Mouse (Mus musculus): Measurements from ENCODE around the gene Rasd1. TPM values are rescaled to one million over a fixed set of nuclear protein-coding genes. Genes with fewer than 3 reads are reported as not detected.
A peak's percentile ranks its signal among the peaks of the same experiment; 100 is the strongest.

Rasd1 gene
- total and polyA plus RNA-seq, 3 experiments: 0.06 TPM; not detected in 2

- TF ChIP-seq GABPA (IDR thresholded peaks at IDR 0.05; ENCODE audit: low read depth, low read length) (no peak), JUND (IDR thresholded peaks at IDR 0.05; ENCODE audit: low read depth, low read length) (no peak), ELF1 (IDR thresholded peaks at IDR 0.05; ENCODE audit: low read depth, low read length) (no peak)
These were observed 720 bp upstream of the Rasd1 start (continued) for GRCm38 (mm10) chr11:59965227-59966101.

DNA sequence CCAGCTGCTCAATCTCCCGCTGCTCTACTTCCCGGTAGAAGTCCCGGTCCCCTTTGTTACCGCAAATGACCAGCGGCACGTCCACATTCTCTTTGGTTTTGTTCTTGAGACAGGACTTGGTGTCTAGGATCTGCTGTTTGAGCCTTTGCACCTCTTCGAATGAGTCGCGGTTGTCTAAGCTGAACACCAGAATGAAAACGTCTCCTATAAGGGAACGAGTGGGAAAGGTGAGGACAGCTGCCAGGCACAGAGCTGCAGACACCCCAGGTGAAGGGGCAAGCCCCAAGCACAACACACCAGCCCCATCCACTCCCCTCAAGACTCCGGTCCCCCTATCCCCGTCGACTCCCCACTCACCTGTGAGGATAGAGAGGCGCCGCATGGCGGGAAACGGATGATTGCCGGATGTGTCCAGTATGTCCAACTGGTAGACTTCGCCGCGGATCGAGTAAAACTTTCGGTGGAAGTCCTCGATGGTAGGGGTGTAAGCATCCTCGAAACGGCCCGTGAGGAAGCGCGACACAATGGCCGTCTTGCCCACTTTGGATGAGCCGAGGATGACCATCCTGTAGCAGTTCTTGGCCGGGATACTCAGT, 483 bp downstream of the Rasd1 start:
- no peaks in the 10 kb centered on the region for H3K79me2 ChIP-seq (ENCODE audit: control insufficient read depth, insufficient read depth, low read length, poor library complexity)
- DNase-seq (ENCODE audit: low read depth, low spot score): no peak
- no peak overlapping the region for H3K27ac ChIP-seq (ENCODE audit: control insufficient read depth, low read depth, low read length)
- no peak for TF ChIP-seq ELF1 (IDR thresholded peaks at IDR 0.05; ENCODE audit: low read depth, low read length)
- TF ChIP-seq MXI1 (IDR thresholded peaks at IDR 0.05; ENCODE audit: low read depth, low read length): no peak
- TF ChIP-seq JUND (IDR thresholded peaks at IDR 0.05; ENCODE audit: low read depth, low read length): no peak
- TF ChIP-seq MAX (IDR thresholded peaks at IDR 0.05; ENCODE audit: low read length): no peak
- no peak for TF ChIP-seq POLR2AphosphoS5 (IDR thresholded peaks at IDR 0.05; ENCODE audit: borderline replicate concordance, low read depth, low read length)
- no peak for TF ChIP-seq MAFK (IDR thresholded peaks at IDR 0.05; ENCODE audit: borderline replicate concordance, low read depth, low read length)
- no peak for TF ChIP-seq TCF12 (IDR thresholded peaks at IDR 0.05; ENCODE audit: low read depth, low read length)
- TF ChIP-seq NRF1 (IDR thresholded peaks at IDR 0.05; ENCODE audit: insufficient read depth, low read depth, low read length, poor library complexity, severe bottlenecking): no peak
- no peak for TF ChIP-seq CHD2 (IDR thresholded peaks at IDR 0.05; ENCODE audit: low read length)
- no peak for TF ChIP-seq USF1 (IDR thresholded peaks at IDR 0.05; ENCODE audit: low read depth, low read length)
- TF ChIP-seq TAL1 (IDR thresholded peaks at IDR 0.05; ENCODE audit: low read length): no peak
- no peak for TF ChIP-seq MEF2A (IDR thresholded peaks at IDR 0.05; ENCODE audit: extremely low read depth, insufficient replicate concordance, low read depth, low read length, poor library complexity, severe bottlenecking)
- TF ChIP-seq E2F4 (IDR thresholded peaks at IDR 0.05; ENCODE audit: borderline replicate concordance, low read depth, low read length): no peak
- TF ChIP-seq ZC3H11A (IDR thresholded peaks at IDR 0.05; ENCODE audit: low read depth, low read length): no peak
- TF ChIP-seq ZMIZ1 (IDR thresholded peaks at IDR 0.05; ENCODE audit: low read depth, low read length): no peak
- no peaks in the 10 kb centered on the region for H3K27me3 ChIP-seq (ENCODE audit: control insufficient read depth in 1 of 2, insufficient read depth in 2 of 2, low read length in 2 of 2)
- peak overlapping the region; percentile 48 for H3K9ac ChIP-seq (ENCODE audit: control insufficient read depth, low read depth, low read length, poor library complexity, severe bottlenecking)
- peak overlapping the region; percentile 64 to 96 for H3K4me3 ChIP-seq (ENCODE audit: control insufficient read depth in 1 of 2, insufficient read depth in 1 of 2, low read depth in 2 of 2, low read length in 2 of 2)
- no peaks in the 10 kb centered on the region for H3K9me3 ChIP-seq (replicated peaks; ENCODE audit: insufficient read depth, low read length)
- H3K36me3 ChIP-seq (ENCODE audit: control insufficient read depth in 1 of 2, insufficient read depth in 2 of 2, low read length in 2 of 2): peaks cover 2 to 9% of the 10 kb centered on the region in 2 experiments
- peaks cover 18 to 28% of the 10 kb centered on the region in 2 experiments for H3K4me1 ChIP-seq (ENCODE audit: control insufficient read depth in 1 of 2, insufficient read depth in 2 of 2, low read length in 2 of 2)
